Mouse (Mus musculus): Measurements from ENCODE around the gene Rerg.

Gene Rerg

GRCm38 (mm10) chr6:137163061-137163460 is 7.2 kb downstream of the Rerg start:
- DNase-seq (ENCODE audit: low read depth, low spot score) = no peak

DNA sequence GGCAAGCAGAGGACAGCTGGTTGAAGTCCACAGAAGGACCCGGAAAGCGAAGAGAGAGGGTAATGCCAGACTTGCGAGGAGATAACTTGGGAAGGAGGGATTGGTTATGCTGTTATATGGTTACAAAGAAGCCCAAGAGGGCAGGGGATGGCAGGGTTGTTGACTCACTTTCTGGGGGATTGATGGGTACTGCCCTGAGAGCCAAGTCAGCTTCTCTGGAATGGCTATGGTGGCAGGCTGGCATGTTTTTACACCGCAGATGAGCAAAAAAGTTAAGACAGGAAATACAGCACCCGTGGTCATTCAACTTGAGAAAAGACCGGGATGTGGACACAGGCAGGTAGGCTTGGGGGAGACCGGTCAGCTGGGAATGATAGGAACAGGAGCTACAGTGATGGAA is 7.8 kb downstream of the Rerg start:
- no peak for DNase-seq (ENCODE audit: low read depth, low spot score)

DNA sequence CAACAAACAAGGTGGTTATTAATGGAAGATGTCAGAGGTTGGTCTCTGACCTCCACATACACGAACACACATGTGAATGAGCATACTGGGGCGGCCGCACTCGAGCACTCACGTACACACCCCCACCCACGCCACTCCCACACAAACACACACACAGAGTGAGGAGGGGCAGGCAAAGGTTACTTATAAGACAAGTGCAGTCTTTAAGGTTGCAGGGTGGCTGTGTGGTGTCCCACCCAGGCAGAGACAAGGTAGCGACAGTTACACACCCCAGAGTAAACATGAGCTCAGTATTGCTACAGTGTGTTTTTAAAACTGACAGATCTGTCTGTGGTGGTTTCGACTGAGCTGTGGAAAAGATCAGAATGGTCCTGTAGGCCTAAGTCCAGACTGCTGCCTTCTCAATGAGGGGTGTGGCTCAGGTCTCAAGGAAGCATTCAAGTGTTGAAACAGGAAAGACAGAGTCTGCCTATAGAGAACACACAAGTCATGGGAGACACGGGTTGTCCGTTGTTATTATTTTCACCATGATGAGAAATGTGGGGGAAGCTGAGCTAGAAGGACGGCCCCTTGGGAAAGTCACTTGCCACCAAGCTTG is 8.7 kb downstream of the Rerg start:
- DNase-seq (ENCODE audit: low read depth, low spot score) = no peak

- DNase-seq (ENCODE audit: low read depth, low spot score) = no peak
Observed at GRCm38 (mm10) chr6:137159372-137159926, 10.8 kb downstream of the Rerg start.

DNA sequence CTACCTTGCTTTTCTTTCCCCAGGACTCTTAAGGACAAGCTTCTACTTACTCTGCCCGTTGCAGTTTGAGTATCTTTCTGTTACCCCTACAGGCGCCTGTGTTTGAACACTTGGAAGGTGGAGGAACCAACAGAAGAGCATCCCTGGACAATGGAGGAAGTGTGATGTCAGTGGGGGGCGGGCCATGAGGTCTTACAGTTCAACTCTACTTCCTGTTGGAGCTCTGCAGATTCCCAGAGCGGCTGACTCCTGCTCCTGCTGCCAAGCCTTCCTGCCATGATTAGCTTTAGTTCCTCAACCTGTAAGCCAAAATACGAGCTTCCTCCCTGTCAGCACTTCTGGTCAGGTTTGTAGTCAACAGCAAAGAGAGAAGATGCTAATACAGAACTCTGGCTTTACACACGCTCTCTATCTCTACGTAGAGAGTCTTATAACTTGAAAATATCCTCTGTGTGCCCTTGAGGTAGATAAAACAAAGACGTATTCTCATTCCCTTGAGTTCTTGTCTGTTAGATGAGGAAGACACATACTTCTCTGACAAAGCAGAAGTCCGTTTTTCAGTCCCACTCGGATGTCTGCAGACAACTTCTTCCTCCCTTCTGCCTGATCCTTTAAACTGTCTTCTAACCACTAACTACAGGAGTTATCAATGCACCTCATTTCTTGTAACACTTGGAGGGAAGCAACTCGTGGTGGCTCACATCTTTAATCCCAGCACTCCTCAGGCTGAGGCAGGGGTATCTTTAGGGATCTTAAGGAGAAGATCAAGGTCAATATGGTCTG is 13.7 kb downstream of the Rerg start:
- no peak for DNase-seq (ENCODE audit: low read depth, low spot score)

DNA sequence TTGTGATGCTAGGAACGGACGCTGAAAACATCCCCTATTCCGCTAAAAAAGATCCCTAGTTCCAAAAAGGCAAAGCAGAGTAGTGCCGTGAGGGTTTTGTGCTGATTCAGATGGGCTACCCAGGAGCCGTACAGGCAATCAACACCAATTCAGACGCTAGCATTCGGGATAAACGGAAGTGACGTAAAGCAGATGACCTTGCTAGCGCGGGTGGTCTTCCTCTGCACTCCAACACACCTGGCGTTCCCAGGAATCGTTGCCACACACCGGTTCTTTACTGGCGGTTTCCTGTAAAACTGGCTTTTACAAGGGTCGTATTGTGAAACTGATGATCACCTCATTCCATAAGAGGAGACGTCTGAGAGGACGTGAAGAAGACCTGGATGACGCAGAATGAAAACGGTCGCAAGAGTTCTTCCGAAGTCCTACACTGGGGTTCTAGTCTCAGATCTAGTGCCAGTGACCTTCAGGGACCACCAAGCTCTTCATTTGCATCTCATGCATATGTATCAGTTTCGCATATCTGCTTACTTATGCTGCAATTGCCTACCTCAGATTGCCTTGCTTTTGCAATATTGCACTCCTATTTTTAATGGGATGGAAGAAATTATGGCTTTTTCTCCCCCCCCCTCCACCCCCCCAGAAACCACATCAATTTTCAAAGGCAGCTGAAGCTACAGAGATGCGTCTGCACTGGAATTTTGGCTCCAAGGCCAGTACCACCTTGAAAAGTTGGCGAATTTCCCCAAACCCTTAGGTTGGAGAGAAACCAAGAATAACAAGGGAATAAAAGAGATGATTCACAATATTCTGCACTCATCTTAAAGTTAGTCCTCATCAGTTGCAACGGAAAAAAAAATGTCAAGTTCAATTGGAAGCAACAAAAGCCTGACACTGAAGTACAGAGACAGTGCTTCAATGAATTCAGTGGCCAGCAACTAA is 14.8 kb downstream of the Rerg start:
- DNase-seq (ENCODE audit: low read depth, low spot score) = no peak

GRCm38 (mm10) chr6:137153021-137153420 is 17.3 kb downstream of the Rerg start:
- DNase-seq (ENCODE audit: low read depth, low spot score) = no peak

DNA sequence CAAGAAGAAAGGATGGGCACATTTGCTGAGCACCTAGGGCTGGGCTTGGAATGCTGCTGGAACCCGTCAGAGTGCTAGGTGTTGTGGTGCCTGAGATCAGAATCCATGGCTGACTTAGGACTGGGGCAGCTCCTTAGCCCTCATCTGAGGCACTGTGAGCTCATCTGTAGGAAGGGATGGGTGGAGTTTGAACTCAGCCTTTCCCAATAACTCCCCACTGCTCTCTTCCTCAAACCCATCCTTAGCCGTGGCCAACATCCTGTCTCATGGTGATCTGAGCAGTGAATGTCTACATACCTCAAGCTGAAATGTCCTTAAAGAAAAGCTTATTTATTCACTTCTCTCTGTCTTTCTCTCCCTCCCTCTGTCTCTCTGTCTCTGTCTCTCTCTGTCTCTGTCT is 19.3 kb downstream of the Rerg start:
- DNase-seq (ENCODE audit: low read depth, low spot score) = no peak

DNA sequence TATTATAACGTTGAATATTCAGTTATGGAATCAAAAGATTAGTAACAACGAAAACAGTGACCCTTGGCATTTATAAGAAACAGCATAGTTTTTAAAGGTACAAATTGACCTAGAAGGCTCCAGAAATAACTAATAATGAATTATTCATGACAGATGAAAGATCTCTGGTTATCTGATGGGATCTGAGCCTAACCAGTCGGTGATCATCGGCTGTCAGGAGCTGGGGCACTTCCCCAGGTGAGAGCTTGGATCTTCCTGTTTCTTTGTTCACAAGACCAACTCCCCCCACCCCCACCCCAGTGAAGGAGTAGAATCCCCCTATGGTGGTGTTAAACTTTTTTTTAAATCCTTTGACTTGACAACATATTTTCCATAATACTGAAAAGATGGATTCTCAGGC is 20.5 kb downstream of the Rerg start:
- DNase-seq (ENCODE audit: low read depth, low spot score) = no peak

DNA sequence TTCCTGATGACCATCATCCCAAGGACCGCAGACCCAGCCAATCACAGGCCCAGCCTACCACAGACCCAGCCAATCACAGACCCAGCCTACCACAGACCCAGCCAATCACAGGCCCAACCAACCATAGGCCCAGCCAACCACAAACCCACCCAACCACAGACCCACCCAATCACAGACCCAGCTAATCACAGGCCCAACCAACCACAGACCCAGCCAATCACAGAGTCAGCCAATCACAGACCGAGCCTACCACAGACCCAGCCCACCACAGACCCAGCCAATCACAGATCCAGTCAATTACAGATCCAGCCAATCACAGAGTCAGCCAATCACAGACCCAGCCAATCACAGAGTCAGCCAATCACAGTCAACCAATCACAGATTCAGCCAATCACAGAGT is 23.4 kb downstream of the Rerg start:
- DNase-seq (ENCODE audit: low read depth, low spot score) = no peak

- DNase-seq (ENCODE audit: low read depth, low spot score) = no peak
Observed at GRCm38 (mm10) chr6:137145611-137146010, 24.7 kb downstream of the Rerg start.

DNA sequence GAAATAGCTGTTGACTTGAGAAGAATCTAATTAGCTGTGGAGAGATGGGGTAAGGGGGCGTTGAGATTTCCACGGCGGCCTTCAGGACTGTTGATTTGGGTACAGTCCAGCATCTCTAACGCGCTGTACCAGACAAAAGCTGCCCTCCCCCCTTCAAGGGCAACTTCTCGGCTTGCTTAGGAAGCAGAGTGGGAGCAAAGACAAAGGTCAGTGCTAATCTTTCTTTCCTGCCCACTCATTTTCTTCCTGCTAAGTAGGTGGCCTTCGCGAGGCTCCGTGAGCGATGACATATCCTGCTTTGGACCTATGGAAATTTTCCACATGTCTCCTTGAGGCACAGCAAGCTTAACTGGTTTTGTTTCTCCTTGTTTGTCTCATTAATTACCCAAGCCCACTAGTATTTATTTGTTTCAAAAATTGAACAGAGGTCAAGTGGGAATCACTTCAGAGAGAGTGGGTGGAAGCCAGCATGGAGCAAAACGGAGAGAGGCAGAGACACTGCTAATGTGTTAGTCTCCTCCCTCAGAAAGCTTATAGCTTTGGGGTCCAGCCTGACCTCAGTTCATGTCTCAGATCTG is 25.2 kb downstream of the Rerg start:
- no peak for DNase-seq (ENCODE audit: low read depth, low spot score)

DNA sequence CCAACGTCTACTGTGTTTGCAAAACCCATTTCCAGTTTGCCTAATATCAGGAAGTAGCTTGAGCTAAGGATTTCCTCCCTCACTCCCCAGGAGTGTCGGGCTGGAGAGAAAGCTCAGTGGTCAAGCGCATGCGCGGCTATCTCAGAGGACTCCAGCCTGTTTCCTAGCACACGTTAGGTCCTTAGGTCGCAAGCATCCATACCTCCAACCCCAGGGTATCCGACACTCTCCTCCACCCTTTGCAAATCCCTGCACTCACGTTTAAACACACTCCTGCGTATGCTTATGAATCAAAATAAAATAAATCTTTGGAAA is 25.8 kb downstream of the Rerg start:
- DNase-seq (ENCODE audit: low read depth, low spot score) = no peak

DNA sequence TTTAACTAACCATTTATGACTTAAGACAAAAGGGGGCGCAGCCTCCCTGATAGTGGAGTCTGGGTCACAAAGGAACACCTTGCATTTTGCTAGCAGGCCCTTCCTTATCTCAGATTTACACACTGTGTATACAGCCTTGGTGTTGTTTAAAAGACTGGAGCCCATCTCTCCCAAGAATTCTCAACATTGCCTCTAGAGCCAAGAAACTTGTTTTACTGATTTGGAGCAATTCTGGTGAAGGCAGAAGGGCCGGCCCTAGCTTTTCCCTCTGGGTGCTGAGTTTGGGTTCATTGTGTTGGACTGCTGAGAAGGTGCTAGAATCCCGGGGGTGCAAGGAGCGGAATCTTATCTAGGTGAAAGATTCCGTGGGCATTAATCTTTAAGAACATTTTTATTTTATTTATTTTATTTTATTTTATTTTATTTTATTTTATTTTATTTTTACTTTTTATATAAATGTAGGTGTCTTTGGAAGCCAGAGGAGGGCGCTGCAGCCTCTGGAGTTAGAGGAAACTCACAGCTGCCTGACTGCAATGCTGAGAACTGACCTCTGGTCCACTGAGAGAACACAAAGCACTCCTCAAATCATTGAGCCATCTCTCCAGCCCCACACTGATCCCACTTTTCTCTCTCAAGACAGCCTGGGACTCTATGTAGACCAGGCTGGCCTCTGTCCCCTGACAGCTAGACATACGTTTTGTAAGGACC is 26.3 kb downstream of the Rerg start:
- no peak for DNase-seq (ENCODE audit: low read depth, low spot score)

GRCm38 (mm10) chr6:137142796-137143195 is 27.5 kb downstream of the Rerg start:
- DNase-seq (ENCODE audit: low read depth, low spot score) = peak; percentile 26

DNA sequence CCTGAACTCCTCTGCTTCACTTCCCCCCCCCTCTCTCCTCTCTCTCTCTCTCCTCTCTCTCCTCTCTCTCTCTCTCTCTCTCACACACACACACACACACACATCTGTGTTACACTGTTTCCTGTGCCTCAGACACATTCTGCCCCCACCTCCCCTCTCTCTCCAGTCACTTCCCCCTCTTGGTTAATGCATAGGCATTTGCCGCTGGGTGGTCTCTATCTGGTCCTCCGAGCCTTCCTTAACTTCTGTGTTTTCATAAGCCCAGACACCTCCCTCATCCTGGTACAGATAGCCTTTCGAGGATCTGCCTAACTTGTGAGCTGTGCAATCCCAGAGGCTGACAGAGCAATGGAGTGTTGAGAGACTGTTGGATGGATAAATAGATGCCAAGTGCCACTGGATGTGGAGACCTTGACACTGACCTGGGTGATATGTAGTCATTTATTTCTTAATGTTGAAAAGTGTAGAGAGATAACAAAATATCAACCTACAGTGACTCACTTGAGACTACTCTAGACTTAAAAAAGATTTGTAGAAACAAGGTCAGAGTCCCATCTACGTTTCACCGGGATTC is 29.0 kb downstream of the Rerg start:
- DNase-seq (ENCODE audit: low read depth, low spot score) = no peak

DNA sequence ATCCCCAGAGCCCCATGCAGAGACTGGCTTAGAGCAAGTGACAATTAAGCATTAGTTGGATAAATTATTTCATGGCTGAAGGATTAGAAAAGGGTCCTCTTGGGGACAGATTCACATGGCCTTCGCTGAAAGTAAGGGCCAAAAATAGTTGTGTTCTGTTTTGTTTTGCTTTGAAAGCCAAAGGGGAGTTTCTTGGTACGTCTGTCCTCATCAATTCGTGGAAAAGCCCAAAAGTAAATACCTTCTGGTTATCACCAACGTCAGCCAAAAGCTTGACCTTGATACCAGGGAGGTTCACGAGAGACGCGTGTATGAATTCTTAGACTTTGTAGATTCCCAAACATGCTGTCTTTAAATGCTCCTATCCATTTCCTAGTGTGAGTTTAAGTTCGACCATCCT is 31.5 kb downstream of the Rerg start:
- DNase-seq (ENCODE audit: low read depth, low spot score) = no peak

- DNase-seq (ENCODE audit: low read depth, low spot score) = no peak
Observed at GRCm38 (mm10) chr6:137138391-137138790, 31.9 kb downstream of the Rerg start.

DNA sequence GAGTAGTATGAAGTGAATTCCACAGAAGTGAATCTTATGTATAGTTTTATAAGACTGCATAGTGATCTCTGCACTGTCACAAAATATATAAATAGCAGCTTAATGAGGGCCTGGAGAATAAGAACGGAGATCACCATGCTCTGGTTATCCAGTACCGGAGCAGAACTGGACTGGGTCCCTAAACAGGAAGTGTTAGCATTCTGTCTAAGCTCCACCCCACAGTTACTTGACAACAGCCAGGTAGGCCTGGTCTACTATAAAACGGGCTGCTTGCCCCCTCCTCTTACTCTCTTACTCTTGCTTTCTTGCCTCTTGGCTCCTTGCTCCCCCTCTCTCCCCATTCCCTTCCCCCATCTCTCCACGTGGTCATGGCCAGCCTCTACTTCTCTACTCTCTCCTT is 33.9 kb downstream of the Rerg start:
- no peak for DNase-seq (ENCODE audit: low read depth, low spot score)

GRCm38 (mm10) chr6:137135506-137136391 is 34.5 kb downstream of the Rerg start:
- DNase-seq (ENCODE audit: low read depth, low spot score) = peak; percentile 54

All from retina, adult 2 months (tissue).